In the genomic region with DNA sequence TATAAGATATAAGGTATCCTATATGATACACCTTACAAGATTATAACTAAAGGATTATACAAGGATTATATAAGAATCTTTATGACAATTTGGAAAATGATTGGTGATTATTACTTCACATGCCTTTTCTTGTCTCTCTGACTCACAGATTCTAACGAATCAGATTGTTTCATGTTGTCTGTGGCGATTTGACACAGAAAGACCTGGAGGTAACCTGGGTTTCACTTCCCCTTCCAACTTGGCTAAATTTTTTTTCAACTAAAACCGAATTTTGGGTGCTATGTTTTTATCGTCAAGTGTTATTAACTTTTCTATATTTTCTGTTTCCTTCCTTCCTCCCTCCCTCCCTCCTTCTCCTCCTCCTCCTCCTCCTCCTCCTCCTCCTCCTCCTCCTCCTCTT, we compare ENCODE assay signal across 25 mouse cellular contexts.
DNase-seq lines count a peak whose midpoint lies in the region; ATAC-seq lines count a peak whose summit lies in the region.
"Had no signal": no experiment of that assay in that cellular context is flagged by ENCODE, and none has a peak within 500 bp of the region (broad histone marks: within the 10 kb centered on the region; RNA-seq: fewer than 3 reads in every experiment).

No protein-coding gene starts in this region.

- H3K9me3 ChIP-seq in limb, embryonic 10.5 days (replicated peaks), result no peaks in the 10 kb centered on the region
- H3K9me3 ChIP-seq: embryonic facial prominence, embryonic 13.5 days; embryonic facial prominence, embryonic 15.5 days; forebrain, embryonic 12.5 days; G1E had no signal

- H3K27me3 ChIP-seq in limb, embryonic 10.5 days (ENCODE audit: low read depth, poor library complexity, severe bottlenecking), result no peaks in the 10 kb centered on the region
- H3K27me3 ChIP-seq: embryonic facial prominence, embryonic 13.5 days; embryonic facial prominence, embryonic 15.5 days; forebrain, embryonic 12.5 days; Patski had no signal

- DNase-seq in B cell, adult 2 months, result peak; percentile 14 to 19
- no peak for DNase-seq in frontal cortex, adult 2 months (ENCODE audit: extremely low spot score in 1 of 2, low spot score in 1 of 2)
- no peak for DNase-seq in urinary bladder, adult 18-20 months (ENCODE audit: low spot score in 2 of 2)
- no peak for DNase-seq in limb, embryonic 10.5 days (ENCODE audit: low spot score)
- DNase-seq in thymus, postnatal 25 days, result no peak
- DNase-seq: adrenal gland, adult 8-10 months; adrenal gland, postnatal 14 days; adrenal gland, postnatal 36 days; cerebellum, adult 11-12 months; cerebellum, adult 2 months; cerebellum, adult 9-10 months; cerebellum, postnatal 10 days; cerebellum, postnatal 25 days; embryo, embryonic 11 days had no signal

- WGBS in limb, embryonic 10.5 days, result 93% methylated on average over 4 of the region's 4 CpGs

- no peak overlapping the region for H3K4me3 ChIP-seq in limb, embryonic 10.5 days
- H3K4me3 ChIP-seq: embryonic facial prominence, embryonic 13.5 days; embryonic facial prominence, embryonic 15.5 days; erythroblast, embryonic 14.5 days; forebrain, embryonic 10.5 days; forebrain, embryonic 12.5 days had no signal

- ATAC-seq in common myeloid progenitor, adult 5-6 weeks (replicated peaks; ENCODE audit: low read depth, poor library complexity, severe bottlenecking), result peak; percentile 56
- ATAC-seq in megakaryocyte progenitor cell, adult 5-6 weeks (replicated peaks; ENCODE audit: poor library complexity), result peak; percentile 69; the same call in 1 of the 2 replicates
- ATAC-seq: forebrain, embryonic 14.5 days; forebrain, embryonic 16.5 days; Patski had no signal

- peaks cover 19% of the 10 kb centered on the region; the same call in 1 of the 2 replicates for H3K4me1 ChIP-seq in limb, embryonic 10.5 days

- no peaks in the 10 kb centered on the region for H3K36me3 ChIP-seq in limb, embryonic 10.5 days
- H3K36me3 ChIP-seq: embryonic facial prominence, embryonic 13.5 days; embryonic facial prominence, embryonic 15.5 days; forebrain, embryonic 12.5 days; G1E had no signal

- H3K27ac ChIP-seq in limb, embryonic 10.5 days, result no peak overlapping the region
- H3K27ac ChIP-seq: embryonic facial prominence, embryonic 13.5 days; embryonic facial prominence, embryonic 15.5 days; forebrain, embryonic 10.5 days; forebrain, embryonic 12.5 days had no signal

Comparison
In these comparisons a context has a peak if more than half of its experiments do, and no peak if none do; other contexts are left out.
1. DNase-seq: peak in B cell, adult 2 months (2 of 2); none in frontal cortex, adult 2 months (0 of 2), urinary bladder, adult 18-20 months (0 of 2), limb, embryonic 10.5 days (single experiment) and thymus, postnatal 25 days (single experiment).